11 mouse cellular contexts compared by ENCODE assay signal in genomic region chr8:9580192-9580591, GRCm38 (mm10).
DNase-seq lines count a peak whose midpoint lies in the region; ATAC-seq and TF ChIP-seq lines count a peak whose summit lies in the region.
"Had no signal": no experiment of that assay in that cellular context is flagged by ENCODE, and none has a peak within 500 bp of the region (broad histone marks: within the 10 kb centered on the region; RNA-seq: fewer than 3 reads in every experiment).

No protein-coding gene starts in this region.

- TF ChIP-seq RAD21 in MEL (IDR thresholded peaks at IDR 0.05; ENCODE audit: low read depth, low read length), result no peak; the same call in none of the 2 replicates

- WGBS in hindbrain, embryonic 14.5 days, result 25% methylated on average over 3 of the region's 3 CpGs
- 25% methylated on average over 3 of the region's 3 CpGs for WGBS in hindbrain, embryonic 10.5 days

- no peak overlapping the region for H3K4me3 ChIP-seq in hindbrain, embryonic 14.5 days (replicated peaks; ENCODE audit: low read length)
- H3K4me3 ChIP-seq in hindbrain, embryonic 10.5 days, result no peak overlapping the region
- no peak overlapping the region for H3K4me3 ChIP-seq in MEL (ENCODE audit: control insufficient read depth in 1 of 2, insufficient read depth in 1 of 2, low read depth in 2 of 2, low read length in 2 of 2)
- H3K4me3 ChIP-seq: erythroblast, embryonic 14.5 days; heart, embryonic 15.5 days; stomach, embryonic 15.5 days had no signal

- no peaks in the 10 kb centered on the region for H3K4me1 ChIP-seq in hindbrain, embryonic 14.5 days (replicated peaks; ENCODE audit: control insufficient read depth, insufficient read depth, low read length)
- H3K4me1 ChIP-seq in hindbrain, embryonic 10.5 days (replicated peaks), result no peaks in the 10 kb centered on the region
- H3K4me1 ChIP-seq in MEL (ENCODE audit: control insufficient read depth in 1 of 2, insufficient read depth in 2 of 2, low read length in 2 of 2), result no peaks in the 10 kb centered on the region
- H3K4me1 ChIP-seq: heart, embryonic 15.5 days; stomach, embryonic 15.5 days had no signal

- no peak for TF ChIP-seq POLR2A in MEL (IDR thresholded peaks at IDR 0.05; ENCODE audit: control insufficient read depth in 1 of 2, insufficient read depth in 1 of 2, low read depth in 1 of 2, low read length in 2 of 2, poor library complexity in 1 of 2)

- no peak for TF ChIP-seq EP300 in MEL (IDR thresholded peaks at IDR 0.05; ENCODE audit: low read depth in 1 of 2, low read length in 2 of 2)

- TF ChIP-seq CTCF in MEL (IDR thresholded peaks at IDR 0.05 in 2 of 3, conservative IDR thresholded peaks at IDR 0.05 in 1 of 3; ENCODE audit: control insufficient read depth in 1 of 3, insufficient read depth in 1 of 3, low read depth in 2 of 3, low read length in 3 of 3, poor library complexity in 1 of 3, severe bottlenecking in 1 of 3), result no peak; a peak in 1 of 6 replicates

- H3K9me3 ChIP-seq in hindbrain, embryonic 14.5 days (ENCODE audit: control insufficient read depth, low read length), result no peaks in the 10 kb centered on the region
- no peaks in the 10 kb centered on the region for H3K9me3 ChIP-seq in hindbrain, embryonic 10.5 days
- no peaks in the 10 kb centered on the region for H3K9me3 ChIP-seq in MEL (replicated peaks; ENCODE audit: insufficient read depth, low read length)
- H3K9me3 ChIP-seq: heart, embryonic 15.5 days; stomach, embryonic 15.5 days had no signal

- peak; percentile 50 for DNase-seq in hindbrain, embryonic 14.5 days (ENCODE audit: low spot score)
- DNase-seq in hindbrain, embryonic 10.5 days (ENCODE audit: low spot score), result no peak
- DNase-seq in 3T3-L1 (ENCODE audit: low read depth, low spot score) (peak; percentile 18), MEL (ENCODE audit: low read depth, low spot score) (peak; percentile 1)
- DNase-seq in kidney, adult 9 months, result peak; percentile 48
- DNase-seq in B cell, adult 2 months, result no peak
- no peak for DNase-seq in layer of hippocampus, adult 18-20 months (ENCODE audit: low spot score in 2 of 2)
- DNase-seq in left cerebral cortex, adult 18-20 months (ENCODE audit: low spot score in 2 of 2), result no peak

- H3K27me3 ChIP-seq in hindbrain, embryonic 14.5 days (ENCODE audit: control insufficient read depth, insufficient read depth, low read length), result no peaks in the 10 kb centered on the region
- H3K27me3 ChIP-seq in hindbrain, embryonic 10.5 days (ENCODE audit: insufficient read depth, poor library complexity, severe bottlenecking), result no peaks in the 10 kb centered on the region
- no peaks in the 10 kb centered on the region for H3K27me3 ChIP-seq in MEL (ENCODE audit: control insufficient read depth in 1 of 2, insufficient read depth in 2 of 2, low read length in 2 of 2)
- H3K27me3 ChIP-seq: heart, embryonic 15.5 days; stomach, embryonic 15.5 days had no signal

- no peak for ATAC-seq in hindbrain, embryonic 14.5 days (ENCODE audit: low FRiP score)

- H3K36me3 ChIP-seq in hindbrain, embryonic 14.5 days (replicated peaks; ENCODE audit: control insufficient read depth, insufficient read depth), result no peaks in the 10 kb centered on the region
- H3K36me3 ChIP-seq in hindbrain, embryonic 10.5 days, result no peaks in the 10 kb centered on the region
- H3K36me3 ChIP-seq in MEL (ENCODE audit: control insufficient read depth in 1 of 2, insufficient read depth in 2 of 2, low read length in 2 of 2), result no peaks in the 10 kb centered on the region
- H3K36me3 ChIP-seq: heart, embryonic 15.5 days; stomach, embryonic 15.5 days had no signal

- no peaks in the 10 kb centered on the region for H3K79me2 ChIP-seq in MEL (ENCODE audit: control insufficient read depth, insufficient read depth, low read length, poor library complexity)

- H3K9ac ChIP-seq in hindbrain, embryonic 14.5 days, result no peak overlapping the region
- no peak overlapping the region for H3K9ac ChIP-seq in MEL (ENCODE audit: control insufficient read depth, low read depth, low read length, poor library complexity, severe bottlenecking)
- H3K9ac ChIP-seq: heart, embryonic 15.5 days; stomach, embryonic 15.5 days had no signal

- H3K27ac ChIP-seq in hindbrain, embryonic 14.5 days, result no peak overlapping the region
- no peak overlapping the region for H3K27ac ChIP-seq in hindbrain, embryonic 10.5 days
- no peak overlapping the region for H3K27ac ChIP-seq in MEL (ENCODE audit: control insufficient read depth, low read depth, low read length)
- H3K27ac ChIP-seq: heart, embryonic 15.5 days; stomach, embryonic 15.5 days had no signal

- no peak overlapping the region for H3K4me2 ChIP-seq in hindbrain, embryonic 14.5 days (replicated peaks)
- H3K4me2 ChIP-seq: heart, embryonic 15.5 days; stomach, embryonic 15.5 days had no signal

TF ChIP-seq in MEL, 35 proteins besides CTCF, POLR2A, EP300 and RAD21:
- TF ChIP-seq NRF1 (IDR thresholded peaks at IDR 0.05; ENCODE audit: insufficient read depth, low read depth, low read length, poor library complexity, severe bottlenecking) (no peak), SMC3 (IDR thresholded peaks at IDR 0.05; ENCODE audit: low read depth, low read length) (0 out of 2 replicates have a peak, but pooled peaks have one; percentile 11)

Comparison
In these comparisons a context has a peak if more than half of its experiments do, and no peak if none do; other contexts are left out.
1. DNase-seq: peak in hindbrain, embryonic 14.5 days (single experiment), 3T3-L1 (single experiment), MEL (single experiment) and kidney, adult 9 months (single experiment); none in hindbrain, embryonic 10.5 days (single experiment), B cell, adult 2 months (0 of 2), layer of hippocampus, adult 18-20 months (0 of 2) and left cerebral cortex, adult 18-20 months (0 of 2).